Mouse (Mus musculus) urinary bladder, postnatal 25 days (tissue): ENCODE results near the gene Csf1.

ENCODE experiments used
- DNase-seq: peaks from one replicate; pipeline ENCODE4 v3.0.0; 2022; ENCODE audit warnings: low spot score

The Csf1 gene

DNA sequence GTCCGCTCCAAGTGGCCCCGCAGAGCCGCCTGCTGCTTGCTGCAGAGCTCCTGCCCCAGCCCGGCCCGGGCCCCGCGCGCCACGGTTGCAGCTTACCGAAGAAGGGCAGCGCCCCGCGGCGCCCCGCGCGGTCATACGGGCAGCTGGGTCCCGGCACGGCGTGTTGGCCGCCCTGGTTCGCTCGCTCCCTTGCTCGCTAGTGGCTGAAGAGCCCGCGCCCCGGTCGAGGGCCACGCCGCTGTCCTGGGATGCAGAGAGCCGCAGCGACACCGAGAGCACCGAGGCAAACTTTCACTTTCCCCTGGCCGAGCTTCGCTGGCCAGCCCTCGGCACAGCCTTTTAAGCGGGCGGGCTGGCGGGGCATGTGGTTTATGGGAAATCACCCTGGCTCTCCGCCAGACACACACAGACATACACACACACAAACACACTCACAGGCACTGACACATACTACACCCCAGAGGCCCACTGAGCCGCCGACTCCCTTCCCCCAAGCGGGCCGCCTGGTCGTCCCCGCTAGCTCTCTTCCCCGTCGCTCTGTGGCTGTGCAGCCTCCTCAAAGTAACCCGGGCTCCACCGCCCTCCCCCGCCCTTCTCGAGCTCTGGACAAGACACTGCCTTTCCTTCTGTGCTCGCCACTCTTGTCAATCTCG, at the start of gene Csf1:
TSS of gene Csf1 (minus strand) at position 541 of the 653 bp plus-strand sequence.
- DNase-seq: peak; percentile 81

DNA sequence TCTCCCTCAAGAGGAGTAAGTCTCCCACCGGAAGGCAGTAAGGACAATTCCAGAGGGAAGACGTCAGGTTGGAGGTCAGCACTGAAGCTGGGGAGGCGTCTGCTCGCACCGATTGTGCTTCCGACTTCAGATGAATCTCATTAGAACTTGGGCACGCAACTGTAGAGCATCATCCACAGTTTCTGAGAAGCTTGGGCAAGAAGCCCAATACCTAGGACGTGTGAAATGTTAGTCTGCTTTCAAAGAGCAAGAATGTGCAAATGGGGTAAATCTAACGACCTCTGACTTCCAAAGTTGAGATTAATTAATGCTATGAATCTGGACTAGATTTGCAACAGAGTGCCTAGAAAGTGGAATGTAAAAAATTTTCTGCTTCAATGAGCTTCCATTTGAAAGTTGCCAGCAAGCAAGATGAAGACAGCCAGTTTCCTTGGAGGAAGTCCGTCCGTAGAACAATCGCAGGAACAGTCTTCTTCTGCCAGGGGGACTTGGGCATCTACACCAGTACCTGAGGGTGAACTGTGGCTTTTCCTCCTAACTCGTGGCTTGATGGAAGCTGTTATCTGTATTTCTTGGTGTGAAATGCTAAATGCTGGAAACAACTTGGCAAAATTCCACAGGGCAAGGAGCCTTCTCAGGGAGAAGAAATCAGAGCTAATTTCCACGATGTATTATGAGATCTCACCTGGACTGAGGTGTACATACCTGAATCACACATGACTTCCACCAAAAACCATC, 47.9 kb upstream of the Csf1 start:
- no peak for DNase-seq

DNA sequence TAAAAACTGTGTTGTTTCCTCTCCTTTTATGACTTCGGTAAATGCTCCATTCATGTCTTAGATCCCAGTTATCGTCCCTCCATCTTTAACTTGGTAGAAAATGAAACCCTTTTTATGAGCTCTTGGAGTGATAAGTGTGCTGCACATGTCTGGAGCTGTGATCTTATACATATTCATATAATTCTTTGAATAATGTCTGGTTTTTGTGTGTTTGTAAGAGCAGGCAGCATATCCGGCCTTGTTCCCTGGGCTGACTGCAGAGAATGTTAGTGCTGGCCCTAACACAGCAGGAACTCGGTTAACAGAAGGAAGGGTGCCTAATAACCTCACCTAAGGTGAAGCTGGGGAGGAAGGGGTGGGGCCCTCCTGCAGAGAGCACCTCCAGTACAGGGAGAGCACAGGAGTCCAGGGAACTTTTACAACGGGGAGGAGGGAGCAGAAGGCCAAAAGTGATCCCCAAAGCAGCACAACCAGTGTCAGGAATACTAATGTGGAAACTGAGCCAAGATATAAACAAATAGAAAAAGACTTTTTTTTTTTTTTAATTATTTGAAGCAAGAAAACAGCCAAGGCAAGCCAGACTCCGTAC, 47.2 kb upstream of the Csf1 start:
- no peak for DNase-seq

DNA sequence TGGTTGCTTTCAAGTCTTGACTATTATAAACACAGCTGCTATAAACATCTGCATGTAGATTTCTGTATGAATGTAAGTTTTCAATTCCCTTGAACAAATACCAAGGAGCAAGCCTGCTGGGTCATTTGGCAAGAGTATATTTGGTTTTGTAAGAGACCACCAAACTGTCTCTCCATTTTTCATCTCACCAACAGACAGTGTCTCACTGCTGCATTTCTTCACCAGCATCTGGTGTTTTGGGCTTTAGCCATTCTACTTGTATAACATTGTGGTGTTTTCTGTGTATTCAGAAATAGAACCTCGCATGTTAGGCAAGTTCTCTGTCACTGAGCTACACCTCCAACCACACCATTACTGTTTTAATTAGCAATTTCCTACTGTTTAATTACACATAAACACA, 46.6 kb upstream of the Csf1 start:
- DNase-seq: no peak

DNA sequence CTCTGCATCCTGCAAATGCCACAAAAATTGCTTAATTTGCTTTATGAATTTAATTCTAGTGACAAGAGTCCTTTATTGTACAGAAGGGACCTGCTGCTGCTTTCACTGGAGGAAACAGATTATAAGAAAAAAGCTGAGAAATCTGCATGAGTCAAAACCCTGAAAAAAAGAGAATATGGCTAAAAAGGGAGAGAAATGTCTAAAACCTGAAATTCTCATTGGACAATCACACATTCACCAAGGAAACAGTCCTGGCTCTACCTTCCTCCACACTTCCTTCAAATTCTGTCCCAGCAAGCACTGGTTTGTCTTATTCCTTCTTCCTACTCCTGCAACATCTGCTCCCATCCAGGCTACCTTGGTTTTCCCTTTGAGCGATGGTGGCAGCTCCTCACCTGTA, 44.5 kb upstream of the Csf1 start:
- no peak for DNase-seq

DNA sequence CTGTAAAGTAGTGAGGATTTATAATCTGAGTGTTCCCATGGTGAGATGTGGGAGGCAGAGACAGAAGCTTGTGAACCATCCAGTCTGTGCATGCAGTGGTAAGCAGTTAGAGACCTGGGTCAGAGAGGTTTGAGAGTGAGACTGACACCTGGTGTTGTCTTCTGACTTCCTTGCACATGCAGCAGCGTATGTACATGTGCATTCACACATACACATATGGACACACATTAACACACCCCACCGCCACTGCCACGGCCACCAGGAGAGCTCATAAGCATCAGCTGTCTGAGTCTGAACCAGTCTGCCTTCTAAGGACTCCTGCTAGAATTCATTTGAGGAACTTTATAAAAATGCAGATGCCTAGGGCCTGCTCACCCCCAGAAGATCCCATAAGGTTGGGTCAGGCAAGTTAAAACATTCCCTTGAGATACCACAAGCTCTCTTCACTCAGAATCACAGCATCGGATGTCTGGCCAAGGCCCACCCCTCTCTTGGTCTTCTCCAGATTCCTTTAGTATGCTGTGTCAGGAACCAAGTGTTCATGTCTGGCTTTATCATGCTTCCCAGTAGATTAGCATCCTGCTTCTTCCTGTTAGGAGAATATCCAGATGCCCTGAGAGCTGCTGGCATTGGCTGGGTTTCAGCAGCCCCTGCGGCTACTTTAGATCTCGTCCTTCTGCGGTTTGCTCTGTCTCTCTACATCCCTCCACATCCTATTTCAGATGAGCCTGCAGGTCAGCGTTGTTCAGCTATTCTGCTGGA, 42.1 kb upstream of the Csf1 start:
- DNase-seq: no peak

DNA sequence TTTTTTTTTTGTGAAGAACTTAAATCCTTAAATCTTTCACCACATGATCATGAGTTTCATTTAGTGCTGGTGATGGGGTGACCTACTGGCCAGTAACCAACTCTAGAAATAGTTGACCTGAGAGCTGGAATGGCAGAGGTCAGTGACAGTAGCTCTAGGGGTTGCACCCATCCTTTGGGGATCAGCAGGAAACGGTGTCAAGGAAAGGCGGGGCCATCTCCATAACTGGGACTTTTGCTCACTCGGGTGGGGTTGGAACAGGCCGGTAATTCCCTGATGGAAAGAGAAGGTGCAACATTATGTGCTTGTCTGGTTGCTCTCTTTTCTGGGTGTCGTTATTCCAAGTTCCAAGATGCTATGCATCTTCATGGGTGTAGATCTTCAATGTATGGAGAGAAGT, 38.7 kb upstream of the Csf1 start:
- no peak for DNase-seq

DNA sequence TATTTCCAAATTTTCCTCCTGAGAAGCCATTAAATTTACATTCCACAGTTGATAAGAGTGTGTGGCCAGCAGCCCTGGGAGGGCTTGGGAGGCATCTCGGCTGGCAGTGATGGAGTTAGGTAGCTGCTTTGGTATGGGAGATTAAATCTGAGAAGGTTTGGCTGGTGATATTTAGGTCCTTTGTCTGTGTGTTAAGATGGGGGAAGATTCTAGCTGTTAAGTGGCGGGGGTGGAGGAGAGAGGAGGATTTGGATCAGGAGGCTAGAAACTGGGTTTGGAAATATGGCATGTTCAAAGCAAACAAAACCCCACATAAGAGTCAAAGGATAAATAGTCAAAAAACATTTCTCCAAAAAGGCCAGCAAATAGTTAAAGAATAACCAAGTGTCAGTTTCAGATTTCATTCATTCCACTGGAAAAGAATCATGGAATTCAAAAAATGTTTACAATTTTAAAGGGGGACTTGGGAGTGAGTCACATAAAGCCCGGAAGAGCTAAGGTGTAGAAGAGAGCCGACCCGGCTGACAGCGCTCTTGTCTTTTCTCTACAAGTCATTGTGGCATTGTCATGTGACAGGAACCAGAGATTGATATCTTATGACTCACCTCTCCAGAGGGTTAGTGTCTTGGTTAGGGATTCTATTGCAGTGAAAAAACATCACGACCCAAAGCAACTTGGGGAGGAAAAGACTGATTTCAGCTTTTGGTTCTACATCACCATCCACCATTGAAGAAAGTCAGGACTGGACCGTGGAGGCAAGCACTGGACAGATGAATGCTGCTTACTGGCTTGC, 36.1 kb upstream of the Csf1 start:
- DNase-seq: no peak

DNA sequence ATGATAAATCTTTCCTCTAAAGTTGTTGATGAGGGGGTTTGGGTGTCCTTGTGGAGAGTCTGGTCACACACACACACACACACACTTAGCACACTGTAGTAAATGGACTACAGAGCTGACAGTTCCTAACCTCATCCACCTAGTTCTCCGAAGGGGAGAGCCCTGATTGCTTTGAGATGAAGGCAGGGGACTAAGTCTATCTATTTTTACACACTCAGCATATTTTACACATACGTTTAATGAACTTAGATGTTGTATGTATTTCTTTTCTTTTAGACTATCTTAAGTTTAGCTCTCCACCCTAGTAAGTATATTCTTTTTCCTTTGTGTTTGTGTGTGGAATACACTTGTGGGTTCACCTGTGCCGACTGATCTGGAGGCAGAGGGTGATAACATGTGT, 34.6 kb upstream of the Csf1 start:
- DNase-seq: no peak

DNA sequence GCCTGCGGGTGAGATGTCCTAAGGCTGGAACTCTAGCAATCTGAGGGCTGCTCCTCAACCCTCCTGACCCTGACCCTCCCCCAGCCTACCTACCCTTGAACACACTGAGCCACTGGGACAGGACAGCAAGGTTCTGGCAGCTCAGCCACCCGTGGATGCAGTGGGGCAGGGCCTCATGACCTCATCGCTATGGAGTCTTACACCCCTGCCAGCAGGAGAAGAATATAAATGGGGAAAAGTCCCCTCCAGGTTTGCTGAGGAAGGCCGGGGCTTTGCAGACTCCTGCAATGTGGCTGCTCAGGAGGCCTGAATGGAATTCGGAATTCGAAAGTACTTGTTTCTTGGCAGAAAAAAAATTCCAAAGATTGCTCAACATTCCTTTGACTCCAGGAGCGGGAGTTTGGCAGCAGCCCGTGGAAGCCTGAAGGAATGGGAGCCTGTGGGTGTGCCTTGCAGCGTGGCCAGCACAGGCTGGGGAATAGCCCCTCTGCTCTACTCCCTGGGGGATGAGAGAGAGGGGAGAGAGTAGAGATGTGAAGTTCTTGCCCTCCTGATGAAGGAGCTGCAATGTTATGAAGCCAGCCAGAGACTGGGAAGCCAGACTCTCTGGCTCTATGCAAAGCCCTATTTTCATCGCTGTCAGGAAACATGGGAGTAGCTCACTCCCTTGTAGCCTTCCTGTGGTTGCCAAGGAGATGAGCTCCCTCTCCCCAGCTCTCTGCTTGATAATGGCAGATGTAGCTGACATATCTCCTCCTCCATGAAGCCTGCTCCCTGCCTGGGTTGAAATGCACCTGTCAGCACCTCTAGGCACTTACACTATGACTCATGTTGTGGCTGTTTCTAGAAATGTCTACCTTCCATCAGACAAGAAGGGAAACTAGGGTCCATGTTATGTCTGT, 33.3 kb upstream of the Csf1 start:
- DNase-seq: no peak

DNA sequence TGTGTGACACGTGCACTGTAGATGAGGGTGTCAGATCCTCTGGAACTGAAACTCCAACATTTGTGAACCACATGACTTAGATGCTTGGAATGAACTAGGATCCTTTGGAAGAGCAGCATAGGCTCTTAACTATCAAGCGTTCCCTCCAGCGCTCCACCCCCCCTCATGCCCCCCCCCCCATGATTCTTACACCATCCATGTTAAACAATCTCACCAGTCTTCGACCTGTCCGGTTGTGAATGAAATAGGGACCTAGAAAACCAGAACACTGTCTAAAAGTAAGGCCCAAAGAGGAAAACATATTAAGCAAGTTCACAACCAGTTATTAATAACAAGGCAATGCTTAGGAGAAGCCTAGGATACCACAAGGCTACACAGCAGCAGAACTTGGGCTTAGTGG, 32.5 kb upstream of the Csf1 start:
- no peak for DNase-seq

DNA sequence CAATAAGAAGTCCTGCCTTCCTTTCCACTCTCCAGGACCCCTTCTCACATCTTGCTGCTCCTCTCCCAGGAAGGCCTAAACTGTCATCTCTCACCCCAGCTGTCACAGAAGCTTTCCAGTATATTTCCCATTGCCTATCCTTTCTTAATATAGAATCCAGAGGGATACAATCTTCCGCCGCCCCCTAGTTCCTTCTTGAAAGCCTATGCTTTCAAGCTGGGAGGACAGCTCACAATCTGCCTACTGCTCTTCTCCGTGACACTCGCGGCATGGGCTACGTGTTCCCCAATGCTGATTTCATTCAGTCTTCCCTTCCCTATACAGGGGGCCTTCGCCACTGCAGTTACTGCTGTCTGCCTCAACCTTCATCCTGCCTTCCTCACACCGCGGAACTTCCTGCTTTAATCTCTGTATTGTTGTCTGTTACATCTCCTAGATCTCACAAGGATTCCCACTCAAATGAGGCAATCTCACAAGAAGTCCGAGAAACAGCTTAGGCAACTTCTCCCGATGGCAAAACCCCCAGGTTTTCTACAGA, 30.6 kb upstream of the Csf1 start:
- DNase-seq: no peak

DNA sequence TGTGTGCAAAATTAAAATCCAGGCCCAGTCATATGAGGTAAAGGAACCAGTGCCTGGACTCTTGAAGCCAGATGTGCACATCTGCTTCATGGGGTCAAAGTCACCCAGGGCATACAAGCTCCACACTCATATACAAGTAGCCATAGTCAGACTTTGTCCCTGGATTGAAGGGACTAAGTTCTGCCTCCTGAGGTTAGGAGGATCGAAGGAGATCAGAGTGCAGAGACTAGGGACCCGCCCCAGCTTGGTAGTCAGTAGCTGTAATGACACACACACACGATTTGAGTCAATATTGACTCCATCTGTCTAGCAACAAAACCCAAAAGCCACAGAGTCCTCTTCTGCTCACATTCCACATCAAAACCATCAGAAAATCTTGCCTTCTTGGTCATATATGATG, 30.0 kb upstream of the Csf1 start:
- DNase-seq: no peak

DNA sequence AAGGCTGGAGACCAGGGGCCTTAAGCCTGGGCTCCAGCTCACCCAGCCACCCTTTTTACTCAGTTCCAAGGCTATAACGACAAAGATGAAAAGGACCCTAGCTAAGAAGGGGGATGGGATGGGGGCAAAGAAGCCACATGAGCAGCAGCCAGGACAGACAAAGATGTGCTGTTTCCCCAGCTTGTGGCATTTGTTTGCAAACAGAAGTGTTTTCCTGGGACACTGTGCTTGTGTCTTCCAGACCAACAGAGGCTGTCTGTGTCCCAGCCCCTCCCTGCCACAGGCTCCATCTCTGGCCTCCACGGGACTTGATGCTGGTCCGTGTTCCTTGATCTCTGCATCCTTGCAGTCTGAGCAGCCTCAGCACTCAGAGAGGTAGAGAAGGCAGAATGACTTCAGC, 28.6 kb upstream of the Csf1 start:
- no peak for DNase-seq

DNA sequence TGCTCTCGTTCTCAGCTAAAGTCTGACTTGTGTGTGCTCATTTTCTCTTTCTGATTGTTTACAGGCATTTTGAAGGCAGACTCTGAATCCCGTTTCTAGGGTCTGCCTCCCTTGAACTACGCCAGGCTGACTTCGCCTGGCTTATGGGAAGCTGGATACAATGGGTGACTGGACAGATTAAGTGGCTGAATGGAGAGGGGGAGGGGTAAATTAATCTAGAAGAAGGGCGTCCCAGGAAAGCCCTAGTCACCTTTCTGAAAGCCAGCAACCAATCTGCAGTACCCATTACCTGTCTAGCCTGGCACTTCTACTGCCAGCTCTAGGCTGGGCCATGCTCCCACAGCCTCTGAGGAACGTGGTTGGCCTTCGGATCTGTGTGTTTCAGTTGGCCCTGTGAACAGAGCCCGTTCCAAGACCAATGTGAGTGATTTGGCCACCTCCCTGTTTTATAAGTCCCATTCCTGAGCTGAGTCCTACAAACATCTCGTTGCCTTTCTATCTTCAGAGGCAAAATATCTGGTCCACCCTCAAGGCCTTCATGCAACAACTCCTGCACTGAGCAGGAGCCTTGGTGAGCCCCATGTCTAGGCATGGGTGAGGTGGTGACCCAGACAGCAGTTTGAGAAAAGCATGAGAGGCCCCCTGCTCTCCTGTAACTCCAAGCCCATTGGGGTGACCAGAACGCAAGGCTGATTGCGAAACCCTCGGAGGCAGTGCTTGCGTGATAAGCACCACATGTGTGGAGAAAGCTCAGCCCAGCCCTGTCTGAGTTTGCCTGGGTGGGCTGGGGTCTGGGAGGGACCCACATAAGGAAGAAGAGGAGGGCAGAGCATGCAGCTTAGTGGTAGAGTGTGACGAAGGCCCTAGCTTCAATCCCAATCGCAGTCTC, 27.6 kb upstream of the Csf1 start:
- DNase-seq: no peak

DNA sequence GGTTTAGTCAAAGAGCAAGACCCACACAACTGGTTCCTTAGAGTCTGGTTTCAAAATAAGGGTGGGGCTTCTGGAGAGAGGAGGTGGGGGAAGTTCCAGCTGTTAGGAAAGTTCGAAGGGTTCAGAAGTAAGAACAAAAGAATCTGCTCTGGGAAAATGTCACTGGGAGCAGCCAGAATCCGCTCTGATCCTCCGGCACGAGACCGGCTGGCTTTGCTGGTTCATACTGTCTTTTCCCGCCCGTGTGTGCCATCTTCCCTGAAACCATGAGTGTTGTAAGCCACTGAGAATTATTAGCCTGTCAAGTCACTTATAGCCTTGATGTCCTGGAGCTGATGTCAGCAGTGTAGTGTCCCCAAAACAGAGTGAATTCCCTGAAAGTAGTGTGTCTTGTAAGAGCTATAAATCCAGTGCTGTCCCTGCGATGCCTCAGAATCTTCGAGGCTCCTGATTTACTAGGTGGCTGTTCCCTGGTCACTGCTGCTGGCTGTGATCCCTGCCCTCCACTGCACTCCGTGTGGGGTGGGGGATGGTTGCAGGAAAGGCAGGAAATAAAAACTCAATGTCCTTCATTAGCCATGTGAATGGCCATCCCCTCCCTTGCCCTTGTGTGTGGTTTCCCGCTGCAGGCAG, 26.8 kb upstream of the Csf1 start:
- DNase-seq: no peak

DNA sequence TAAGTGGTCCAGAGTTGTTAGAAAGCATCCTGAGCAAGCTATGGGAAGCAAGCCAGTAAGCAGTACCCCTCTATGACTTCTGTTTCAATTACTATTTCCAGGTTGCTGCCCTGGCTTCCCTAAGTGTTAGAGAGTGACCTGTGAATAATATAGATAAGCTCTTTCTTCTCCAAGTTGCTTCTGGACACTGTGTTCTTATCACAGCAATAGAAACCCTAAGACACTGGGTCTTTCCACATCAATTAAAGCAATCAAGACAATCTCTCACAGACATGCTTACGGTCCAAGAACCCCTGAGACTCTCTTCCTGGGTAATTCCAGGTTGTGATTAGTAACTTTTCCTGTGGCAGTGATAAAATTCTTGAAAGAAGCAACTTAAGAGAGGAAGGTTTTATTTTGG, 26.1 kb upstream of the Csf1 start:
- no peak for DNase-seq

DNA sequence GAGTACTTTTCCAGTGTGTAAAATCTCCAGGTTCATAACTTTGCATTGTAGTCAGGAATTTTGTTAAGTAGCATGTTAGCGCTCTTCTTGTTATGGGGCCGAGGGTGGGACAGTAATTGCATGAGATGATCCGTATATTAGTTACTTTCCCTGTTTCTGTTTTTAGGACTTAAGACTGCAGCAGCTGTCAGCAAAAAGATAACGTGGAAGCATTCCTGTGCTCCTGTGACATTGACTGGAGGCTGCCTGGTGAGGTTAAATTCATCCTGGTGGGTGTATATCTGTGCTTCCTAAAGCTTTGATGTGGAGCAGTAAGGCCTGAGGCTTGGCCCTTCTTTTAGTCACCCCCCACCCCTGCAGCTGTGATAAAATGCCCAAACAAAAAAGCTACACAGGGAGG, 25.3 kb upstream of the Csf1 start:
- no peak for DNase-seq

DNA sequence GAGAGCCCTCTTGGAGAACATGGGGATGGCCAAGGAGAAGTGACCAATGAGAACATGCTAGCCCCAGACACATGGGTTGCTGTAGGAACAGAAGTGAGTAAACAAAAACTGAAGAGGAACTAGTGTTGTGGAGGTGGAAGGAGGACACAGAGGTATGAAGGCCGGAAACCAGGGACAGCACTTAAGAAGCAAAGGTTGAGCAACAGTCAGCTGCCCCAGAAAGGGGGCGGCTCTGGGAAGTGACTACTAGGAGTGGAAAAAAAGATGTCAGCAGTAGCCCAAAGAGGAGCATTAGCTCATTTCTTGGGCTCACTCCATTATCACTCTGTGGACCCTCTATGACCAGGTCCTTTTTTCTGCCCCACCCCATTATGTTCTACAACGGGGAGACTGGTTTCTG, 23.0 kb upstream of the Csf1 start:
- DNase-seq: no peak
